Mouse (Mus musculus): ENCODE measurements around the gene Eng.

DNA sequence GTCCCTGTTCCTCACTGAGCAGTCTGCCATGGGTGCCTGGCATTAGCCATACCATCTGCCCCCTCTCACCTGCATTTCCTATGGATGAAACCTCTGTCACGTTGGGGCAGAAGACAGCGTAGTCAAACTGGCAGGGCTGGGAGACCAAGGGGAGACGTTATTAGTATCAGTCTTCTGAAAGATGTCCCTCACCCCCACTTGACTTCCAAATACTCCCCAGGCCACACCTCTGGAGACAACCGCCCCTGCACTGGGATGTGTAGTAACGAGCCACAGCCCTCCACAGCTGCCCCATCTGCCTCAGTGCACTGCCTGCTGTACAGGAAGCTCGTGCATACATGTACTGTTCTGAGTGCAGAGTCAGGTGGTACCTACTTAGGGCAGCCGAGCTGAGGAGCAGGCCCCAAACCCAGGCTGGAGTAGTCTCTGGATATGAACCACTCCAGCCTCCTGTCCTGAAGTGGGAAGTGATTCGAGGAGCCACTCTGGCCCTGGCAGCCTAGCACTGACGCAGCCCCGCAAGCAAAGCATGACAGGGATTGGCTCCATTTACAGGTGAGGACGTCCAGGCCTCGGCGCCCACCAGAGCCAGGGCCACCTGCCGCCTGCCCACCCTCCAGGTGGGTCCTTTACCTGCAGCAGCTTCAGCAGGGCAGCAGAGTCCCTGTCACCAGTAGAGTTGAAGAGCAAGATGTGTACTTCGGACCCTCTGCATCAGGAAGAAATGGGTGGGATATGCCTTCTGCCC, 38.5 kb downstream of the Eng start:
- no peak for TF ChIP-seq CTCF (IDR thresholded peaks at IDR 0.05; ENCODE audit: control insufficient read depth, insufficient read depth, insufficient read length)
- TF ChIP-seq MYOD1 (IDR thresholded peaks at IDR 0.05; ENCODE audit: control insufficient read depth, insufficient read length, low read depth) = no peak
- no peak for TF ChIP-seq FOSL1 (IDR thresholded peaks at IDR 0.05; ENCODE audit: insufficient read depth, low read length, poor library complexity, severe bottlenecking)
- TF ChIP-seq CEBPB (IDR thresholded peaks at IDR 0.05; ENCODE audit: low read depth) = no peak

All from C2C12 (cell line).